Mouse (Mus musculus) layer of hippocampus, adult 18-20 months (tissue): ENCODE data around the gene Tbck. TPM values are rescaled to one million over a fixed set of nuclear protein-coding genes. Genes with fewer than 3 reads are reported as not detected.

Source experiments
- DNase-seq, 2 experiments: peaks; one replicate each; pipeline ENCODE4 v3.0.0; 2022; ENCODE audit warnings: low spot score in 2 of 2
- total RNA-seq, 2 experiments: library from RNA; stranded (reverse); gene quantifications; 2 replicates each; pipeline ENCODE4 v1.2.3; 2021

Gene Tbck
- total RNA-seq, 2 experiments from 2014 or later = 33.2 to 34.6 TPM

DNA sequence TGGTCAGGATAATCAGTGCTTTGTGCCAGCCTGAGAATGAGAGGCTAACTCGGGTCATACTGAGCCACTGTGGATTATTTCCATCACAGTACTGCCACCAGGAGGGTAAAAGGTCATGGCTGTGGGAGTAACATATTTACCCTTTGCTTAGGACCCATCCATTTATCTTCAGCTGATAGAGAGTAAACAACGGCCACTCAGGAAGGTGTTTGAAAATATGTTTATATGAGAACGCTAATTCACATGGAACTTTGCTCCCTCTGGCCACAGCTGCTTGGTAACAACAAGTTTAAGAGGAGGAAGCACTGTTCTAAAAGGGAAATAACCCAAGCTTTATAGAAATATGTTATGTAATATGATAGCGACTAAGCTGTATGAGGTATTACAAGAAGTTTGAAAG, 68.8 kb downstream of the Tbck start:
- no peak for DNase-seq

DNA sequence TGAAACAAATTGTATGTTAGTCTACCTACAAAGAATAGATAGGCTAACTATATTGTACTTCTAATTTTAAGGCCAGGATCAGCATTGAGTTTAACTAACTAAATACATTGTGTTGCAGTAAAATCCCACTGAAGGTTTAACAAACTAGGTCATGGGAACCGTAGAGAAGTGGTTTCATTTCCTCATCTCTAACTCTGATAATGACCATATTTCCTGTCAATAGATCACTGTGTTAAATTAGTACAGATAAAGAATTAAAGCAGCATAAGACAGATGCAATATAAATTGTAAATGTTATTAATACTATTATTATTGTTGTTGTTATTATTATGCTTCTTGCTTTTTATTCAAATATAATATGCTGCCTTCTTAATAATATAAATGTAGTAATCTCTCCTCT, 72.3 kb downstream of the Tbck start:
- no peak for DNase-seq

DNA sequence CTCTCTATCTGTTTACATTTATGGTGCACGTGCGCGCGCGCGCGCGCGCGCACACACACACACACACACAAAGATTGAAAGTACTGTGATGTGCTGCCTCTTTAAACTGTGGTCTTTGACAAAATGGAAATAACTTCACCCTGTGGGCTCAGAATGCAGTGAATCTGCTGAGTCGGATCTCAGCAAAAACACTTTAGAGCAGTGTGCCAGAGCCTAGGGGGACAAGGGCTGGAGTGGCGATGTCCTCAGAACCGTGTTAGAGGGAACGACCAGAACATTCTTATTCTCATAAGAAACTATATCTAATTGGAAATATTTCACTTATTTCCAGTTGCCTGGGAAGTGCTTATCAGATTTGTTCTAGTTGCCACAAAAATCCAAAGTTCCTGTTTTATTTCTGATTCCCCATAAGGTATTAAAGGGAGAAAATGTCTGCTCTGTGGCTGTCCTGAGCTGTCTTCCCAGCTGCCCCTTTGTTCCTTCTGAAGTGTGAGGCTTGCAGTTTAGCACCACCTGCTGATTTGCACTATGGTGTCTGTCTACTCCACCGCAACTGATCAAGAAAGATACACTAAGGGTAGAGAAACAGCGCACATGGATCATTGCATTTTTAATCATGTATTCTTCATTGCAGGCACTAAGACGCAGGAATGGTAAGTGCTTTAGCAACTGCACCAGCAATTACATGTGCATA, 82.2 kb downstream of the Tbck start:
- DNase-seq = no peak

DNA sequence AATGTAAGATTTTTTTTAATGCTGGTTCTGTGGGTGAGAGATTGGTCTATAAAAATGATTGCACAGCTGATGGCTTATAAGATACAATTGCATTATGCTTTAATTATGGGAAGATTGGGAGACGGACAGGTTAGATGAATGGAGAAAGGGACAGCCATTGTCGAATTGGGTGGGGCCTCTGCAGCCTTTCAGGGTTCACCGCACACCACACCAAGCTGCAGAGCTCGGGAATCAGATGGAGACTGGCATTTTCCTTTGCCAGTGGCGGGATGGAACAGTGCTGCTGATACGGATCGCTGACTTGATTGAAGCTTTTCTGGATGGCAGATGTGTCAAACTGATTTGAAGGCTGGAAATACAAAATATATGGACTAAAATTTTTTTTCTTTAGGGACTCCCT, 88.1 kb downstream of the Tbck start:
- no peak for DNase-seq

DNA sequence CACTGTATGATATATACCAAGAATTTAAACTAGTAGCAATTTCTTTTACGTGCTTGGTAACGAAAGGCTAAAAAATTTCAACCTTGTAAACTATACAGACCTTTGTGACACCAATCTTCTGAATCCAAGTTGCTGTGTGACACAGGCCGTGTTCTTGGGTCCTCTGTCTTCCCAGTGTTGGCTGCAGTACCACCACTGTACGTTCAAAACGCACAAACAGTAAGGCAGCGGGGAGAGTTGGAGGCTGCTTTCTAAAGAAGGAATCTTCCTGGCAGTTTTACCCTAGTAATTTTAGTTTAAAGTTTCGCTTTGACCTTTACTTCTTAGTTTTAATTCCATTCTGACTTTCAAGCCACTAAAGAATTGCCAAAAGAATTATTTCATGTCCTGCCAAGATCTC, 92.7 kb downstream of the Tbck start:
- no peak for DNase-seq

DNA sequence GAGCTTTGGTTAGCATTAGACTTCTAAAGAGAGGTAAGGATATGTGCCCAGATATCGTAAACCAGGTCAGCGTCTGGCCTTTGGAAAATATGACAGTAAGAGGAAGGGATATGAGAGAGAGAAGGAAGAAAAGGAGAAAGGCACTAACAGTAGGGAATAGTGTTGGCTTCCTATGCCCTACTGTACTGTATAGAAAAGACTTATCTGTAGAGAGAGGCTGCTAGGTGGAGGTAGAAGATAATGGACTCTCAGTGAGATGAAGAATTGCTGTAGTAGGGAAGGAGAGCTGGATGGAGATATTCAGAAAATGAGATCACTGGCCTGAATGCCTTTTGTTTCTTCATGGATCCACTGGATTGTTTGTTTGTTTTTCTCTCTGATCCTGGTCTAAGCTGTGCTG, 97.2 kb downstream of the Tbck start:
- no peak for DNase-seq

DNA sequence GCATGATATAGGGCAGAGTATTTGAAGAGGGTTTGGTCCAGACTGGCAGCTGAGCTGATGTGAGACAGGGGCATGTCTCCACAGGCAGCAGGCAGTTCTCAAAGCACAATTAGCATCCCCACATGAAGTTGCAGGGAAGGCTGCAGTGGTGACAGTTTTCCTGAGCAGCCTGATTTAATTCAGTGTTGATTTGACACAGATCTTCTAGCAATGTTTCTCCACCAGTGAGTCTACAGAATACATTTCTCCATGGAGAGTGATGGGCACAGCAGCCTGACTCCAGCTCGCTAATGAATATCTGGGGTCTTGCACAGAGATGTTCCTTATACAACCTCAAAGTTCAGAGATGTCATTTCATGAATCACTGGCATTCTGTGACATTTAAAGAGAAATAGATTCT, 99.1 kb downstream of the Tbck start:
- no peak for DNase-seq

DNA sequence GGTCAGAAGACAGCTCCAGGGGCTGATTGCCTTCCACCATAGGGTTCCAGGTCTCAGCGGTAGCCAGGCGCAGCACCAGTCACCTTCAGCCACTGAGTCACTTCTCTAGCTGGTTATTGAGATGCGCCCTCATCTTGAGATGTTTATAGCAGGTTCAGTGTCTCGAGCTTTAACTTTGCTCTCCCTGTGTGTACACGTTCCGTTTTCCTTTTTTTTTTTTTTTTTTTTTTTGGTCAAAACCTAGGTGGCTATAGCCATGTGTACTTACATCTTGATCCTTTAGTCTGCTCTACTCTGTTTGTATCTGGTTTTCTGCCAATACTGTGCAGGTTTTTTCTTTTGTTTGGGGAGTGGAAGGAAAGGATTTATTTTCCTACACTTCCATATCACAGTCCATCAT, 100.8 kb downstream of the Tbck start:
- DNase-seq = no peak

DNA sequence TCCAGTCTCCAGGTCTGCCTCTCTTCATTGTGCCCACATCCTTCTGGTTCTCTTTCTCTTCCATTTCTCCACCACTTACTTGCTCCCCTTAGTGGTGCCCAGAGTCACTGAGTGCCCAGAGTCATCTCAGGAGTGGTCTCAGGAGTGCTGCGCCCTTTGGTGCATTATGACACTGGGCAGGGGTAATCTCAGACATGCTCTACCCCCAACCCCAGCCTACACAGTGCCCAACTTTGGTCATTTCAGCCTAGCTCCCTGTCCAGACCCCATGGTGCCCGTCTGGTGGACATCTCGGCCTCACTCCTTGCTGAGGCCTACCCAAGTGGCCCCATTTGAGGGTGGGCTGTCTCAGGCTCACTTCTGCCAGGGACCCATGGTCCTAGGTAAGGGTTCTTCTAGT, 102.7 kb downstream of the Tbck start:
- no peak for DNase-seq

DNA sequence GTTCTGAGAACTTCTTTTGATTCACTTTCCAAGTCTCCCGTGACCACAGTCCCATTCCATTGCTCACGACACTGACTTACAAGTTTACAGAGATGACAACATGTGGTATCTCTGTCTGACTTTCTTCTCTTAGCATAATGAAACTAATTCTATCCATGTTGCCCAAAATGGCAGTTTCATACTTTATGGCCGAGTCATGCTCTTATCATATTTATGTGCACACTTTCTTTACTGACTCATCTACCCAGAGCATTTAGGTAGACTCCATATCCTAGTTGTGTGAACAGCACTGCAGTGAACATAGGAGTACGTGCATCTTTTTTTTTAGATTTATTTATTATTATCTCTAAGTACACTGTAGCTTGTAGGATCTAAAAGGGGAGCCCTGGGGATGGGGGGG, 103.8 kb downstream of the Tbck start:
- no peak for DNase-seq

DNA sequence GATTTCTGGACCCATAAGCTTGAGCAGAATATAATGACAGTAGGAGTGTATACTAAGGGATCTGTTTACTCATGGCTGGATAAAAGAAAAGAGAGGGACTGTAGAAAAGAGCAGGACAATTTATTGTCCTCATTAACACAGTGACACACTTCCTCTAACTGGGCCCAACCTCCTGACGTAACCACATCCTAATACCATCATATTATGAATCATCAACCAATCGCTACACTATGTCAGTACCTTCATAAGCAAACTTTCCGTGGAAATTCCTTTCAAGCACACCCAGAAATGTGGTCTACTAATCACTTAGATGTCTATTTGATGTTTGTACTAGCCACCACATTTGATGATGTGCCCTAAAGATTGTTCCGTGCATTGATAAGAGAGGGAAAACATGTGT, 107.2 kb downstream of the Tbck start:
- no peak for DNase-seq

DNA sequence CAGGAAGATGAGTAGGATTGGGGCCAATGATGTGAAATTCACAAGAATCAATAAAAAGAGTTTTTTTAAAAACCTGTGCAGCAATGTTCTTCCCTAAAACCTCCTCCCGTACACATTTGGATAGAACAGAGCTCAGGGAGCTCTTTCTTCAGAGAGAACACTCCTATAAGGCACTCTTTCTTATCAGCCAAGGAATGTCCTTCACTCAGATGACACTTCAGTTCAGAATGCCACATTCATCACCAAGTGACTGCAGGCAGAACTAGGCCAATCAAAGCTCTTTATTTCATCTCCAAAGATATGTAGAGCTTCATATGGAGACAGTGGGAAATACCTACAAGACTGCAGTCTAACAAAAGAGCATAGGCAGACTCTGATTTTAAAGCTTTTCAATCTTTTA, 116.3 kb downstream of the Tbck start:
- no peak for DNase-seq

DNA sequence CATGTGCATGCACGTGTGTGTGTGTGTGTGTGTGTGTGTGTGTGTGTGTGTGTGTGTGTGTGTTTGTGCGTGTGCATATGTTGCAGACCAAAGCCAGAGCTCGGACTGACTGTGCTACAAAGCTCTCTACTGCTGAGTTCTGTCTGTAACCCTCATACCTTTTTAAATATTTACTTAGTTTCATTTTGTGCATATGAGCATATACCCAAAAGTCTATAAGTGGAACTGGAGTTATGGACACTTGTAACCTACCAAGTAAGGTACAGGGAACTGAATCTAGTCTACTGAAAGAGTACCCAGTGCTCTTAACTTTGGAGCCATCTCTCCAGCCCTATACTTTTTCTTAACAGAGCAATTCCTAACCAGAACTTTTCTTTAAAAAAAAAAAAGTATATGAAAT, 118.0 kb downstream of the Tbck start:
- DNase-seq = no peak

DNA sequence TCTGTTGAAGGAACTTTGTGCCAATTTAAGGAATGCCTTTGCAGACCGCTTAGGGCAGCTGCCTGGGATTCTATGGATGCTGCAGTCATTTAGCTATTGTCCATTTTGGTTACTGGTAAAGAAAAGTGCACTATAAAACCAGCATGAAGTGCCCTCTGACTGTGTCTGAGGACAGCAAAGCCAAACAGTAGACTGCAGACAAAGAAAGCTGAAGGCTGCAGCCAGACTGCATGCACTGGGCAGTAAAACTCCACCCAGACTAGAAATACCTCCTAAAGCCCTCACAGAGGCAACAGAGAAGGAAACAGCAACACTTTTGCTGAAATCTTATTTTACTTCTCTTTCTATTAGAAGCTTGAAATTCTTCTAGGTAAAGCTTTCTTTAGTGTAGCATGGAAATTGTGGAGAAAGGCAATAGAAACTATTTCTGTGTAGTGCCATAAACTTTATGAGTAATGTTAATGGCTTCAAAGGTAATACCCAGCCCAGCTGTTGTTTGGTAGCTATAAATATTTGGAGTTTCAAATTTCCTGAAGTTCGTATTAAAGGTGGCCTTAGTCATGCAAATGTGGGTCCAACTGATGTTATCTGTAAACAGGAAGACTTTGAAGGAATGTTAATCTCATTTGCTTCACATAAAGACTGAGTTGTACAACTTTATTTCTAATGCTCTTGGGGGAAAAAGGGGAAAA, 124.1 kb downstream of the Tbck start:
- DNase-seq = no peak

DNA sequence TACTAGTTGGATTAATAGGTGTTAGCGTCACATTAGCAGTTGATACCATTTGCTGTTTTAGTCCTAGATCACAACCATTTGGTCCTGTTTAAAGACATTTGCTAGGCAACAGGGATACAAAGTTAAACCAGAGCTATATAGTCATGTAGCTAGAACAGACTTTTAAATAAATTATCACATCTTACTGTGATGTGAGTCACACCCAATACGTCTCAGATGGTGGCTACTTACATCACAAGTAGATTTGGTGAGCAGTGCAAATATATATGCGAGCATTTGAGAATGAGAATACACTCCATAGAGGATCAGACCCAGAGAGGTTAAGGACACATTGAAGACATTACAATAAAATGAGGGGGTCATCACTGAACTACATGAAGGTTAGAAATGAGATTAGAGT, 125.0 kb downstream of the Tbck start:
- DNase-seq = no peak

DNA sequence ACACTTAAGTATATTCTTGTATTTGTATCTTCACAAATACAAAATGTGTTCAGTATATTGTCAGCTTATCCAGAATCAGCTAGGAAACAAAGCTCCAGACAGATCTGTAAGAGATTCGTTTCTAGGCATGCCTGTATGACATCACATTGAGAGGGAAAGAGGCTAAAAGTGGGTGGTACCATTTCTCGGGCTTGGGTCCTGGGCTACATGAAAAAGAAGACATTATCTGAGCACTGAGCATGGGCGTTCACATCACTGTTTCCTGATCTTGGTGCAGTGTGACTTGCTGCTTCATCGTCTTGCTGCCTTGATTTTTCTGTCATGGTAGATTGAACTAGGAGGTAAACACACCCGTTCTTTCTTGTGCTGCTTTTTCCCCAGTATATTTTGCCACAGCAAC, 127.8 kb downstream of the Tbck start:
- no peak for DNase-seq

DNA sequence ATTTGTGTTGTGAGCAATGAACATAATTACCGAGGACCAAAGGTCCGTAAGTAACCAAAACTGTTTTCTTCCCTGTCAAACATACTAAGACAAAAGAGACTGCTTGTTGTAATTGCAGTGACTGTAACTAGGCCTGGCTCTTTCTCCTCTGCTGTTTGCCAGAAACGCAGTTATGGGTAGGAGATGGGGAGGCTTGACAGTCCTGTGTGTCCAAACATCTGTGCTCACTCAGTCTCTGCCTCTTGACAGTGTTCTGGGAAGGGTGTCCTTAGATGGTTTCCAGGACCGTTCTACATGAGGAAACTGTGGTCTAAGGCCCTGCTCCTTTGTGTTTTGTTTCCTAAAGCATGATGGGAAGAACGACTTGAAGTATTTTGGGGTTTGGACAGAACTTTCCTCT, 128.4 kb downstream of the Tbck start:
- no peak for DNase-seq

DNA sequence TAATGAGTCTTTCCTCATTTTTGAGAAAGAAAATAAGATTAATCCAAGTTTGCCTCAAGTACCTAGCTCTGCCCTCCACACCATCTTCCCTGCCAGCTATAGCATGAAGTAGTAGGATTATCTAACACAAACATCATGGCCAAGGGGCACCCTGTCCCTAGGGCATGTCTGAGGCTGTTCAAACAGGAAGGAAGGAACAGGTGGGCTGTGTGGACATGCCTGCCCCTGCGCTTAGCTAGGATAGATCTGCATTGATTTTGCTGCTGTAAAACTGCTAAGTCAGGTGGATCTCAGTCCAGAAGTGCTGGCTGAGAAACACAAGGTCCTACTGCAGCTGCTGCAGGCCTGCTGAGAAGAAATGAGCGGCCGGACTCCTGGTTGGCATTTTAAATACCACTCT, 129.2 kb downstream of the Tbck start:
- DNase-seq = no peak

DNA sequence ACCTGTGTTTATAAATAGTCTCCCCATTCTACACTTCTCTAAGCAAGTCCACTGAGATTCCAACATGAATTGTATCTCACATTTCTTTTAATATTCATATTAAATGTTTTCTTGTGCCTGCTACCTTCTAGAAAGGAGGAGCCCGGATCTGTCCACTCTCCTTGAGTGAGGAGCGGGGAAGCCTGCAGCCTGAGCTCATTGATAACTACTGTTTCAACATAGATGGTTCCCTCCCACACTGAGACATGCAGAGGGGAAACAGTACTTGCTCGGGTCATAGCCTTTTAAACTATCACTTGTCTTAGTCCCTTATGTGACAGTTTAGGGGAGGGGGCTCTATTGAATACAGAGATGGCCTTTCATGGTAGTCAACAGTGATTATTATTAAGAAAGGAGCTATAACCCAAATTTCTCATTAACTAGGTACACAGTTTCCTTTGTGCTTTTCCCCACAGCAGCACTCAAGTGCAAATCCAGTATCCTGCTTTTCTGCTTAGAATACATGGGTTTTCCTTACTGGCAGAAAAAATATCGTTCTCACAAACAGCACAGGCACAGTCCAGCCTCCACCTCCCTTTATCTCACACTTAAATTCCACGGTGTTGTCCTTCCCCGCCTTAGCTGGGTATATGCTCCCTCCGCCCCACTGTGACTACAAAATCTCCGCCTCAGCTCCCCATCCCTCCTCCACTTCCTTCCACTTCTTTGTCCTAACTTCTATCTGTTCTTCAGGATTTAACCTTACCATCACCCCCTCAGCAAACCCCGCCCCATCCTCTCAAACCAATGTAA, 130.0 kb downstream of the Tbck start:
- DNase-seq = no peak

DNA sequence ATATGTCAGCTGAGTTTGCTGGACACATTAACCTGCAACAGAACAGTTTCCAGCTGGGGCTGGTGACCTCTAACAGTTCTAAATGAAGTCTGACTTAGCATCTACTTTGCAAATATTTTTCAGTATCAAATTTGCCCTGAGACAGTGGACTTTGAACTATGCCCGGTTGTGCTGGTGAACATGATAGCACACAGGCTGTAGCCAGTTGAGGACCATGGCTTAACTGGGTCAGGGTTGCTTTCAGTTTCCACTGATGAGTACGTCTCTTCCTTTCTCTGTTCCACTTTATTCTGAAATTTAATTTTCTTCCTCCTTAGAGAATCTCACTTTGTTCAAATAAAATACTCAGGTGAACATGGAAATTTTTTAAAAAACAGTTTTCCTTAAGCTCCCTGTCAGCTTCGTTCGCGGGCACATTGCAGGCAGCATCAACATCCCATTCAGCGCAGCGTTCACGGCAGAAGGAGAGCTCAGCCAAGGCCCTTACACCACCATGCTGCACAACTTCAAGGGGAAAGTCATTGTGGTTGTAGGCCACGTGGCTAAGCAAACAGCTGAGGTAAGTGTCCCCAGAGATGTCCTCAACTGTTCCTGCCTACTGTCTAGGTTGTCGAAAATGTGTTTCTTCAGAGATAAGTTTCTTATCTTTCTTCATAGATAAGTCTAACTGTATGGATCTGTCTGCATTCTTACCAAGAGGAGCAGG, 131.0 kb downstream of the Tbck start:
- no peak for DNase-seq

DNA sequence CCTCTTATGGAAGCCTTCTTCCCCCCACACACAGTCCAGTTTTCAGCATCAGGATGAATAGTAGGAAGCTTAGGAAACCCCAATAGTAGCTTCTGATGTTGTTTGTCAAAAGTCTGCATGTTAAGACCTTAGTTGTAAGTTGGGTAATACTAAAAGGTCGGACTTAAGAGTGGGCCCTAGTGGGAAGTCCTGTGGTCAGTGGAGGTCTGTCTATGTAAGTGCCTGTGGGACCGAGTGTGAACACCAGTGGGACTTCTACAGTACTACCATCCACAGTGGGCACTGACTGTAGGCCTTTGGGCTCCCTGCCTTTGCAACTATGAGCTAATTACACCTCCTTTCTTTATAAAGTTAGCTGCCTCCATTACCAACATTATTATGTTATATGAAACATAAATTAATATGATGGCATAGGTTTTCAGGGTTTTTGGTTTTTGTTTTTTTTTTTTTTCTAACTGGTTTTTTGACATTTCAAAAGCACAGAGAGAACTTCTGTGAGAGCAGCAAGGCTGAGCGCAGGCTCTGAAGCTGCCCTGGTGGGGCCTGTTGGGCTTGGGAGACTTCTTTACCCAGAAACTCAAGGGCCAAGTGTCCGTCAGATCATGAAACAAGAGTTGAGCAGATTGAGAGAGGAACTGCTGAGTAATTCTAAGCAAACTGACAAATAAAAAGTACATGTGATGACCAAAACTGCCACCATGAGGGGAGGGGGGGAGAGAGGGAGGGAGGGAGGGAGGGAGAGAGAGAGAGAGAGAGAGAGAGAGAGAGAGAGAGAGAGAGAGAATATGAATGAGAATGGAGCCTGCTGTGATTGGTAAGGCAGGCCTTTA, 131.8 kb downstream of the Tbck start:
- no peak for DNase-seq
